Mouse (Mus musculus): ENCODE data around the gene Phykpl.

The Phykpl gene

DNA sequence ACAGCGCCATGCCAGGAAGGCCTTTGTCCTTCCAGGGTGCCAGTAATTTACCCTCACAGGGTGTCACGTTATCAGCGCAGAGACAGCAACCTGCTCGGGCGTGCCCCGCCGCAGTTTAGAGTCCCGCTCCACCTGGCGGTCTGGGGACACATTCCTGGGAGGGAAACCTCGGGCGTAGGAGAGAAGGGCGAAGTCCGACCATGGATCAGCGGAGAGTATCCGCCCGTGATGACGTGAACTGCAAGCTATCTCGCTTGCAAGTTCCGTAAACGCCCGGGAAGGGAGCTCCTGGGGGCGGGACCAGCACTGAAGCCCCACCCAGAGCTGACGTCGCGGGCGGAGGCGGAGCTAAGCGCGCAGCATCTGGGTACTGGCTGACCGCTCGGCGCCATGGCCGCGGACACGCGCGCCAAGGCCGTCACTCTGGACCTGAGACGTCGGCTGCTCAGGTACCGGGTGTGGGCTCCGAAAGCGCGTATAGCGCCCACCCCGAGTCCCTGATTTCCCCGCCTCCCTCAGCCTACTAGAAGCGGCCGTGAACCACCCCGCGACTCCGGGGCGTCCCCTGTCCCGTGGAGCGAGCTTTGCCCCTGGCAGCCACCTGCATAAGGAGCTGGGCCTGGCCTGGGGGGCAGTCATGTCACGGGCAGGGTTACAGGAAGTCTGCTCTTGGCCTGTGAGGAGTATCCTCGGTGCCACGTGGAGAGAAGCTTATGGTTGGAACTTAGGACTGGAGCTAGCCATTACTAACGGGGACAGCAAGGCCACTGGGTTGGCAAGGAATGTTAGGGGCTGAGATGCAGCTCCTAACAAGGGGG lies at the start of gene Phykpl:
Phykpl (plus strand) TSS at position 327 of the 818 bp plus-strand sequence.
- peak; percentile 98 for DNase-seq

DNA sequence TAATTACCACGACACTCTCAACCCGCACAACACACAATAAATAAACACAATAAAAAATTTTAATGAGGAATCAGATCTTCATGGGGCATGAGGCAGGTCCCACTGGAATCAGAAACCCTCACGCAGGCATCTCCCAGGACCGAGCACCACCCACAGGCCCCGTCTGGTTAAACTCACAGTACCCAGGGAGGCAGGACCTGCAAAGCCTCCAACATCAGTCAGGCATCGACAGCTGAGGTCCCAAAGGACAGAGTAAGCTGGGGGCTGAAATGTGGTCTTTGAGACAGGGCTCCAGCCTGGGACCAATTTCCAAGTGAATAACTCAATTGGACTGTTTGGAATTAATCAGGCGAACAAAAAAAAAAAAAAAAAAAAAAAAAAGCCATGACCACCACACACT lies 46.2 kb upstream of the Phykpl start:
- no peak for DNase-seq

DNA sequence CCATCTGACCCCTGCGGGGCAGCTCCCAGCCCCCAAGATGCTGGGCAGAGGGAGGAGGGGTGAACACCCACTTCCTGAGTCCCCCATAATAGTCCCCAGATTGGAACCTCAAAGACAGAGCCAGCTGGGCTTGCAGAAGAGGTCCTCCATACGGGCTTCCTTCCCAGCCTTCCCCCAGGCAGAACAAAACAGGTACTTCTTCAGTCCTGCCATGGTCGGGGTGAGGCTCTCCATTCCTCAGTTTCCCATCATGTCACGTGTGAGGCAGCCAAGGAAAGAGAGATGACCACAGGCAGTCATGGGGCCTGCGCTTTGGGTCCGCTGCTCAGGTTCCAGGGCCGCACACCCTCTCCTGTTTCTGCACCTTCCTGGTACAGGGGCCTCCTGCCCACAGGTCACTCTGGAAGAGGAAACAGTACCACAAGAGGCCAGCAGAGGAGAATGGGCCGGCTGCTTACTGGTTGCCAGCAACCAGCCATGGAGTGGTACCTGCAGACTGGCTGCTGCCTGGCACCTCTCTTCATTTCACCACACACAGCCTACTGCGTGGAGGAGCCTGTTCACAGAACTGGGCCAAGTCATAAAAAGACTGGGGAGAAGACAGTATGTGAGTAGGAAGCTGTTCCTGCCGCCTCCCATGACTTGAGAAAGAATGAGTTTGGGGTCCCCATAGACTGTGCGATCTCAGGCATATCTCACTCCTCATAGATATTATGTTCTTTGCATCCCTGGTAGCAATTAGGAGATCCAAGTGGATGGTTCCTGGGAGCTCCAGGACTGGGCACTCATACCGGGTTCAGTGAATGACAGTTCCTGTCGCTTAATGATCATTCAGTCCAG lies 45.4 kb upstream of the Phykpl start:
- DNase-seq: no peak

DNA sequence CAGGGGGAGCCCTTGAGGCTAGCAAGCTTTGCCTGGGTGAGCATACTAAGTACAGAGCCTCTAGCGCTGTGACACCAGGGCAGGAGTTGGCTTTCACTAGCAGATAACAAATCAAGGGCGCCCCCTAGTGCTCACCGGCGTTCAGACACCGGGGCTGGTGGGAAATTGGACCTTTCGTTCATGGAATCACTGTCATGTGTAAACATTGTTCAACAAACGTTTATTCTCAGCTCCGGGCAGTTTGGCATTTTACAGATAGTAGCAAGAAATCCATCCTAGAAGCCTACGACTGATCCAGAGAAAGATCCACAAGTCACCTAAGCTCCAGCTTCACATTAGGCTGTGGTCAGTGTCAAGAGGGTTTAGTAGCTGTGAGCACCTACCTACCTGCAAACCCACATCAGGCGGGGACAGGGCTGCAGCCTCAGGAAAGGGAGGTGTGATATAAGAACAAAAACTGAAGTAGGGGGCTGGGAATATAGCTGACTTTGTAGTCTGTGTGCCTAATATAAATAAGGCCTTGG lies 44.7 kb upstream of the Phykpl start:
- DNase-seq: peak; percentile 94

DNA sequence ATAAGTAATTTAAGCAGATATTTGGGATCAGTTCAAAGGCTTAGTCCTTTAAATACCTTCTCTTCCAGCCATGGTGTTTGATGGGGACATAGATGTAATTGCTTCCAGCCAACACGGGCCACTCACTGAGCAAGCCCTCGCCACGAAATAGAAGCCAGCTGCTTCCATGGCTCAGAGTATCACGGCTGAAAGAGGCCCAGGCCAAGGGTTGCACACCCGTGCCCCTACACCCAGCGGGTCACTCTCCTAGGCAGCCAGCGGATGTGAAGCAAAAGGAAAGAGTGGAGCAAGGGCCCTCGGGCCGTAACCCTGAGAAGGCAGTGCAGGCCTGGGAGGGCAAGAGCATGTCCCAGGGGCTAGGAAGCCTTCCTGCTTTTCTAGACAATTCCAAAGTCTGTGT lies 42.1 kb upstream of the Phykpl start:
- DNase-seq: no peak

GRCm38 (mm10) chr11:51543487-51544050 lies 41.0 kb upstream of the Phykpl start:
- DNase-seq: no peak

- DNase-seq: peak; percentile 28
Observed at GRCm38 (mm10) chr11:51544413-51544812, 40.1 kb upstream of the Phykpl start.

DNA sequence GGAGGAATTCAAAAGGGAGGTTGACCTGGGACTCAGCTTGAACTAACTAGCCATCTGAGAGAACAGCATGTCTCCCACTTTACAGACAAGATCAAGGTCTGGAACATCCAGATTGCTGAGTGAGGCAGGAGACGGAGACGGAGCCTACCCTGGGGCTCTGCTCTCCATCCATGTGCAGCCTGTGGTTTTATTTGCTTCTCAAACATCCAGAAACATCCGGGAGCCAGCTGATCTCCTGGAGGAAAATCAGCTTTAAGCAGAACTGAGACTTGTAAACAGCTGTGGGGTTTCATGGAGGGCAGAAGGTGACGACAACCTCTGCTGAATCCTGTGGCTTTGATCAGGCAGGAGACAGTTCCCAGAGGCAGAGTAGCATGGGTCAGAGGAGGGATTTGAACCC lies 38.7 kb upstream of the Phykpl start:
- DNase-seq: no peak

DNA sequence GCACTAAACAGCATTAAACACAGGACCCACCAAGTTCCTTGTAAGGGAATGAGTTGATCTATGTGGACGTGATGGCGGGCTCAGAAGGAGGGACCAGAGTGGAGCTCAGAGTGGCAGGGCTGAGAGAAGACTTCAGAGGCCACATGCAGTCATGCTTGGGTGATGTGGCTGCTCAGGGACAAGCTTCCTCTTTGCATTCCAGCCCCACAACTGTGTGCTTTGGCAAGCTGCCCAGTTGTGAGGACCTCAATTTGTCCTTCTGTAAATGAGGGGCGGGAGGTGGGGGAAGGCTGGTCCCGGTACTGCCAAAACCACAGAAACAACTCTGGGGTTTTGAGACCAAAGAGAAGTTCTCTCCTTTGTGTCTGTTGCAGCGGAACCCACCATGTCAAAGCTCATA lies 33.3 kb upstream of the Phykpl start:
- DNase-seq: peak; percentile 42

DNA sequence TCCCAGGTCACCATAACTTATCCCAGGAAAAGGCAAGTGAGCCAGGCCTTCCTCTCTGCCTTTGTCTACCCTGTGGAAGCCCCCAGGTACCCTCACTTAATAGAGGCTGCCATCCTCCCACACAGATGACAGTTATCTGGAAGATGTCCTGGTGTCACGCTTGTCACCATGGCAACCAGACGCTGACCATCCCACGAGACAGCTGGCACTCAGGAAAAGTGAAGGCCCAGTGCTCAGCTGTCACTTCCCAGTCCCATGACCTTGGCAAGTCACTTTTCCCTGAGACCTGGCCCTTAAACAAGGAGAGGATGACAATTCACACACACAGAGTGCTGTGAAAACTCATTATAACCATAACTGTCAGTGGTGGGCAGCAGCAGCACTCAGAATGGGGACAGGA lies 32.5 kb upstream of the Phykpl start:
- no peak for DNase-seq

- no peak for DNase-seq
Observed at GRCm38 (mm10) chr11:51554590-51554989, 30.0 kb upstream of the Phykpl start.

DNA sequence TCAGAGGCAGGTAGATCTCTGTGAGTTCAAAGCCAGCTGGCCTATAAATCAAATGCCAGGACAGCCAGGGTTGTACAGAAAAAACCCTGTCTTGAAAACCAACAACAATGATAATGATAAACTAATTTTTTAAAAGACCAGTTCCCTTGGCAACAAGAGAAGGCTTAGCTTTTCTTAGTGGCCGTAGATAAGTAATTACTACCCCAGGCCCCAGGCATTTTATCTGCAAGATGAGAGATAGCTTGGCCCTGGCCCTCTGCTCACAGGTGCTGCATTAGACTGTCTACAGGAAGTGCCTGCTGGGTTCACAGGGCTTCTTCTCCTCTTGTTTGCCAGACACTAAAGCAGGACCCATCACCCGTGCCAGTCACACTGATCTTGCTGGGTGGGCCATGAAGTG lies 29.5 kb upstream of the Phykpl start:
- no peak for DNase-seq

DNA sequence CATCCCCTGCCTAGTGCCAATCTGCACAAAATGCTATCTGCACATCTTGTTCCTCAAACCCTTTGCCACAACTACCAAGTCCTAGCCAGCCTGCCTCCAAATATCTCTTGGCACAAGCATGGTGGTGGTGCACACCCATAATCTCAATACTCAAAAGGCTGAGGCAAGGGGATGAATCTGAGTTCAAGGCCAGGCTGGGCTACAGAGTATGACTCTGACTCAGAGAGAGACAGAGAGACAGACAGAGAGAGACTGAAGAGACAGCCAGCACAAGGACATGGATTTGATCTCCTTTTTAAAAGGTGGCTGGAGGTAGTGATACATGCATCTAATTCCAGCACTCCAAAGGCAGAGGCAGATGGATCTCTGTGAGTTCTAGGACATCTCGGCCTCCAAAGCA lies 21.3 kb upstream of the Phykpl start:
- no peak for DNase-seq

GRCm38 (mm10) chr11:51565062-51565461 lies 19.5 kb upstream of the Phykpl start:
- DNase-seq: no peak

- no peak for DNase-seq
Observed at GRCm38 (mm10) chr11:51565951-51566350, 18.6 kb upstream of the Phykpl start.

GRCm38 (mm10) chr11:51568801-51569200 lies 15.8 kb upstream of the Phykpl start:
- no peak for DNase-seq

DNA sequence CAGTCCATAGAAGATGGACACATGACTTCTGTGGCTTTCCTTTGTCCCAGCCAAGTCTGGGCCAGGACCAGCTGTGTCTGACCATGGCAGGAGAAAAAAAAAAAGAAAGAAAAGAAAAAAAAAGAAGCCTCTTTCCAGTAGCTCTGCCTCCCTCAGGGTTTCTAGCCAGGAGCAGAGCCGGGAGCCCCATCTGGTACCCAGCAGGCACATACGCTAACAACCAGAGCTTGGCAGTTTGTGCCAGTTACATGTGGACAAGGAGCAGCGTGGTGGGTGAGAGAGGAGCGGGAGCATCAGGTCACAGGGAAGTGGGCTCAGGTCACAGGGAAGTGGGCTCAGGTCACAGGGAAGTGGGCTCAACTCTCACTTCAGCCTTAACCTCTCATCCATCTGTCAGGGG lies 8.1 kb upstream of the Phykpl start:
- DNase-seq: no peak

DNA sequence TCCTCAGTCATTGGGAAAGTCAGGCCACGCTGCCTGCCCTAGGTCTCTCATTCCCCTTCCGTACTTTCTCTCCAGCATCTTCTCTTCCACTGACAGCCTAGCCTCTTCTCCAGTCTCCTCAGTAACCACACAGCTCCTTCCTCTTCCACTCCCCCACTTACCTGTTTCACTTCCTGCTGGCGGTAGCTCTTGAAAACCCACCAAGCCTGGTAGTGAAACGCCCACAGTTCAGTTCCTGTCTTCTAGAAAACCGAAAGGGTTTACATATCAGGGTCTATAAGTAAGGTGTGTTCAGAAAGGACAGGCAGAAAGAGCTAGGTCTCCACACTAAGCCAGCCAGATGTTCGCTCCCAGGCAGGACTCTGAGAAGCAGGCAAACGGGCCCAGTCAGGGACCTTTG lies 7.0 kb upstream of the Phykpl start:
- no peak for DNase-seq

- no peak for DNase-seq
Observed at GRCm38 (mm10) chr11:51579024-51579423, 5.5 kb upstream of the Phykpl start.

- peak; percentile 83 for DNase-seq
Observed at GRCm38 (mm10) chr11:51582713-51583112, 1.8 kb upstream of the Phykpl start.

DNA sequence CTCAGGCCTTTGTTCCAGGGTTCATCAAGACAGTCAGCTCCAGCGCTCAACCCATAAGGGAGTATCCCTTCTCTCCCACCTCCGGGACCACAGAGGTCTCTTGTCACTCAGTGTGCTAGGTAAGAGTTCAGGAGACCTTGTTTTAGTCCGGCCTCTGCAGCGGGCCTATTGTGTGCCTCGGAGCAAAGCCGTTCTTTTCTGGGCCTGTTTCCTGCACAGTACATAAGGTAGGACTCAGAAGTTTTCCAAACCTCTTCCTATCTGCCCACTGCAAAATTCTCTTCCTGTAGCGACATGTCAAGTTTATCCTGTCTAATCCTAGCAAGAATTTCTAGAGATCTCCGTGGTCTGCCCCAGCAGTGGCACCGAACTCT lies 513 bp upstream of the Phykpl start:
- no peak for DNase-seq

DNA sequence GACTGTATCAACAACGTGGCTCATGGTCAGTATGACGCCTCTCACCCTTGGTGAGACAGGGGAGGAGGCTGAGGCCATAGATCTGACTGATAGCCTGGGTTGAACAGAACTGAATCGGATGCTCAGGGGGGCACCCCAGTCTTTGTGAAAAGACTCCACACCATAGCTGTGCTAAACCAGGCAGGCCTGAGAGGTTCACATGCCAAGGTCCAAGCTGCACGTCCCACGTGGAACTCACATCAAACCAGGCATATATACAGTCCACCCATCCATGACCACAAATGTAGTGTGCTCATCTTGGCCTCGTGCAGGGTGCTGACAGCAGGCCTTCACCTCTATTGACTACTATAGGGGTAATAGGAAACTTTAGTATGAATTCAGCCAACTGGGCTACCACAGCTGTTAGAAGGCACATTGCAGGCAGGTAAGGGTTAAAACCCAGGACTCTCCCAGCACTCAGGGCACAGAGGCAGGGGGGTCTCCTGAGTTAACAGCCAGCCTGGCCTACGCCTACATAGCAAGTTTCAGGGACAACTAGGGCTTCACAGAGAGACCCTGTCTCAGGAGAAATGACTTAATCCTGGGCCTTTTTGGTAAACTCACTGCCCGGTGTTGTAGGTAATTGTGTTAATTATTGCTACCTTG lies 1.2 kb downstream of the Phykpl start:
- DNase-seq: no peak

GRCm38 (mm10) chr11:51586411-51586810 lies 1.9 kb downstream of the Phykpl start:
- no peak for DNase-seq

All from liver (tissue).